Mouse (Mus musculus) hindbrain, postnatal 0 days (tissue): ENCODE measurements around the gene Anks1. TPM values are rescaled to one million over a fixed set of nuclear protein-coding genes. Genes with fewer than 3 reads are reported as not detected.

Source experiments
- ATAC-seq: fragments of 200-750 bp; cut with Nextera tagmentation; 2 replicates; pipeline ENCODE4 v1.8.0; 2017; ENCODE audit warnings: mild to moderate bottlenecking, moderate TSS enrichment, moderate library complexity
- DNase-seq: peaks from one replicate; pipeline ENCODE4 v3.0.0-alpha.2; 2015; ENCODE audit warnings: low spot score
- H3K27ac ChIP-seq: fragments of 300-500 bp; sonication (generic); 2 replicates; pipeline ENCODE4 v1.5.1; 2014; ENCODE audit warnings: mild to moderate bottlenecking
- H3K27me3 ChIP-seq: fragments of 300-500 bp; sonication (generic); 2 replicates; pipeline ENCODE4 v1.6.1; 2014; ENCODE audit warnings: low read length, mixed read lengths; ENCODE audit not compliant: insufficient read depth
- H3K36me3 ChIP-seq: fragments of 300-500 bp; sonication (generic); 2 replicates; pipeline ENCODE4 v1.6.1; 2014; ENCODE audit warnings: low read length, mixed read lengths; ENCODE audit not compliant: insufficient read depth
- H3K4me1 ChIP-seq: fragments of 300-500 bp; sonication (generic); 2 replicates; pipeline ENCODE4 v1.6.1; 2014; ENCODE audit warnings: antibody characterized with exemption, low read length, mixed read lengths; ENCODE audit not compliant: insufficient read depth
- H3K4me2 ChIP-seq: fragments of 300-500 bp; sonication (generic); 2 replicates; pipeline ENCODE4 v1.6.1; 2014; ENCODE audit warnings: low read depth, mild to moderate bottlenecking, low read length, moderate library complexity, mixed read lengths
- H3K4me3 ChIP-seq: fragments of 300-500 bp; sonication (generic); 2 replicates; pipeline ENCODE4 v1.5.1; 2014; ENCODE audit warnings: low read length
- H3K9ac ChIP-seq: fragments of 300-500 bp; sonication (generic); replicated peaks from 2 replicates; pipeline ENCODE4 v1.6.1; 2014; ENCODE audit warnings: mild to moderate bottlenecking, low read length, moderate library complexity, mixed read lengths
- H3K9me3 ChIP-seq: fragments of 300-500 bp; sonication (generic); 2 replicates; pipeline ENCODE4 v1.6.1; 2016; ENCODE audit warnings: low read length, mixed read lengths
- CTCF ChIP-seq: IDR thresholded peaks from 2 replicates; pipeline ENCODE4 v1.5.1; 2016; ENCODE audit warnings: antibody characterized with exemption, control low read depth, low read depth
- WGBS: fragments of 180-500 bp; shearing (Covaris S2); extraction: QIAGEN DNeasy Blood & Tissue Kit; methylation state at CpG from one replicate; pipeline ENCODE4 v1.1.7; 2014; 5-methylcytosine and 5-hydroxymethylcytosine counted together
- polyA plus RNA-seq: library from polyadenylated mRNA; unstranded; fragments of >200 nt; fragmentation: Nextera tagmentation; extraction: Ambion mirVana; gene quantifications from 2 replicates; pipeline ENCODE4 v1.2.1, GENCODE M21; 2015
- total RNA-seq: library from RNA; depleted of rRNA; stranded (reverse); fragments of >200 nt; gene quantifications from 2 replicates; pipeline ENCODE4 v1.2.3, GENCODE M21; 2014

Anks1 gene
- total and polyA plus RNA-seq, 2 experiments from 2014 or later = 35.8 to 102 TPM

DNA sequence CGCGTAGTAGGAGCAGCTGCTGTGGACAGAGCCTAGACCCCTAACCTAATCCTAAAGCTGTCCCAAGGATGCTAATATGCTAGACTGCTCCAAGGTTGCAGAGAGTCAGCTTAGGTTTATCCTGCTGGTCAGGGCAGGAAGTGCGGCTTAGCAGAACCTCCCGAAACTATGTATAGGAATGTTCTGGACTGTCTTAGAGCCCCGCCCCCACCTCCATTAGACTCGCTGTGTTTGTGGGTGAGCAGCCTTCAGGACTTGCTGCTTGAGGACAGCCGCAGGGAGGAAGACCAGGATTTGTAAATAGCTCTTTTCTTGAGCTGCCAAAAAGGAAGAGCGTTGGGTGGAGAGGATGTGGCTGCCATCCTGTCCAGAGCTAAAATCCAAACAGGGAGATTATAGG, 60.3 kb downstream of the Anks1 start:
- no peak overlapping the region for H3K4me2 ChIP-seq
- no peak overlapping the region for H3K4me3 ChIP-seq
- no peaks in the 10 kb centered on the region for H3K36me3 ChIP-seq
- DNase-seq = no peak
- no peaks in the 10 kb centered on the region; the same call in 1 of the 2 replicates for H3K4me1 ChIP-seq
- no peak for ATAC-seq
- H3K27me3 ChIP-seq = no peaks in the 10 kb centered on the region
- peak; percentile 63 for TF ChIP-seq CTCF
- H3K9ac ChIP-seq = no peak overlapping the region
- WGBS = 79% methylated on average over 8 of the region's 8 CpGs
- no peak overlapping the region for H3K27ac ChIP-seq
- no peaks in the 10 kb centered on the region for H3K9me3 ChIP-seq

DNA sequence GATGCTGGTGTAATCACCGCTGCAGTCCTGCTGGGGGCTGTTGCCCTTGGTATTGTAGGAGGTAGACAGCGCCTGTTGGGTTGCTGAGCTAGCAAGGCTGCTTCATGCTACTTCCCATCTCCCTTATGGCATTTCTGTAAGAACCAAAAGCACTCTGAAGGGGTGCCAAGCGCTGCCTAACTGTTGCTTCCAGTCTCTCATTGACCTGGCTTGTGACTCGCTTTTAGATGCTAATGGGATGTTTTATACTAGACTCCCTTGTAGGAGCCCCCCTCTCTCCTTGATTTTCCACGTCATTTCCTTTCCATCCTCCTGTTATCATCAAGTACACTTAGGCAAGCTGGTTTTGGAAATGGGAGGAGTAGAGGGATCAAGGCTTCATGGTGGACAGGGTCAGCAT, 60.8 kb downstream of the Anks1 start:
- no peak overlapping the region for H3K4me3 ChIP-seq
- no peak for TF ChIP-seq CTCF
- H3K9ac ChIP-seq = no peak overlapping the region
- no peaks in the 10 kb centered on the region for H3K27me3 ChIP-seq
- no peak overlapping the region for H3K27ac ChIP-seq
- ATAC-seq (no peak), DNase-seq (no peak)
- H3K9me3 ChIP-seq = no peaks in the 10 kb centered on the region
- H3K4me1 ChIP-seq = no peaks in the 10 kb centered on the region; the same call in 1 of the 2 replicates
- 63% methylated on average over 5 of the region's 5 CpGs for WGBS
- no peak overlapping the region for H3K4me2 ChIP-seq
- no peaks in the 10 kb centered on the region for H3K36me3 ChIP-seq

DNA sequence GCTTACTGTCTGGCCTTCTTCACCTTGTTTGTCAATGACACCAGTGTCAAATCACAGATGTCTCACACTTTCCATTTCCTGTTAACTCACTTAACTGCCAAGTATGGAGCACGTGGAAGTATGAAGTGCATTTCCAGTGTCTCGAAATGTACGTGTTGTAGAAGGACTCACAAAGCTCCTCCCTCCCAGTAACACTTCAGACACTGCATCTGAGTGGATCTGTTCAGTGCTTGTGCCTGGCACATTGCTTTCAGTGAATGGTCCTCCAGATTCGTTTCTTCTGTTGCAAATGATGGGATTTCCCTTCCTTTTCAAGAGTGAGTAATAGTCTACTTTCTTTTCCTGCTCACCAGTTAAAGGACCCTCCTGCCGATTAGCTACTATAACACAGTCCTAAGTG, 61.2 kb downstream of the Anks1 start:
- H3K27ac ChIP-seq = no peak overlapping the region
- WGBS = 84% methylated on average over 5 of the region's 5 CpGs
- DNase-seq = no peak
- H3K4me3 ChIP-seq = no peak overlapping the region
- no peaks in the 10 kb centered on the region for H3K36me3 ChIP-seq
- no peak overlapping the region for H3K4me2 ChIP-seq
- no peaks in the 10 kb centered on the region for H3K27me3 ChIP-seq
- no peak for TF ChIP-seq CTCF
- no peak for ATAC-seq
- H3K4me1 ChIP-seq = no peaks in the 10 kb centered on the region; the same call in 1 of the 2 replicates
- no peaks in the 10 kb centered on the region for H3K9me3 ChIP-seq
- no peak overlapping the region for H3K9ac ChIP-seq

DNA sequence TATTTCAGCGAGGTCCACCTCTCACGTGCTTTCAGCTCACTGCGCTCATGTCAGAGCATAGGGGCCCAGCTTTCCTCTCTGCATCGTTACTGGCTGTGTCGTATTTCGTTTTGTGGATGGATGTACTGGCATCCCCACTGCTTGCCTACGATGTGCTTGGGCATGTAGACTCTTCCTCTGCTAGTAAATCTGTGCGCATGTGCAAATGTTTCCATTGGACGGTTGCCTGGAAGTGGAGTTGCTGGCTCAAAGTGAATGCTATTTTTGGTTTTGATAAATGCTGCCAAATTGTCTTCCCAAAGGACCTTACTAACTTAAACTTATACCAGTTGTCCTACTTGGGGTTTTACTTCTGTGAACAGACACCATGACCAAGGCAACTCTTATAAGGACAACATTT, 62.4 kb downstream of the Anks1 start:
- Histone ChIP-seq H3K9ac (no peak overlapping the region), H3K4me3 (no peak overlapping the region), H3K36me3 (0 out of 2 replicates have a peak, but pooled peaks cover under 1% of the 10 kb centered on the region), H3K4me2 (no peak overlapping the region), H3K27ac (no peak overlapping the region), H3K27me3 (no peaks in the 10 kb centered on the region), H3K9me3 (no peaks in the 10 kb centered on the region), H3K4me1 (no peaks in the 10 kb centered on the region; the same call in 1 of the 2 replicates)
- no peak for ATAC-seq
- DNase-seq = peak; percentile 58
- 83% methylated on average over 9 of the region's 9 CpGs for WGBS
- TF ChIP-seq CTCF = no peak

DNA sequence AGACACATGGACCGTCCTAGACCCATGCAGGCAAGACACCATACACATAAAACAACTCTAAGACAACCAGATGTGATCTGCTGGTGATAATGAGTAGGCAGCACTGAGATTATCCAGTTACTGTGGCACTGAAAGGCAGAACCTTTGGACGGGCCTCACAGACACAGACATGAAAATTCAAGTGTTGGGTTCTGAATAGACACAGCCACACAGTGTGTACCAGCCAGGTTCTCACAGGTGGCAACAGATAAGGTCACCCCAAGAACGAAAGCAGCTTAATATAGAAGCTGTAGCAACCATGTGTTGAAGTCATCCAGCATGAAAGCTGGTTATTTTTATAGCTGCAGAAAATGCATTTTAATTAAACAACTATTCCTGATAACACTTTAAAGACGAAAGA, 64.2 kb downstream of the Anks1 start:
- no peak for TF ChIP-seq CTCF
- Histone ChIP-seq H3K27me3 (no peaks in the 10 kb centered on the region), H3K4me3 (no peak overlapping the region), H3K4me2 (no peak overlapping the region), H3K9me3 (no peaks in the 10 kb centered on the region), H3K9ac (no peak overlapping the region), H3K27ac (no peak overlapping the region), H3K4me1 (no peaks in the 10 kb centered on the region; the same call in 1 of the 2 replicates), H3K36me3 (peaks cover 17% of the 10 kb centered on the region)
- ATAC-seq (no peak), DNase-seq (no peak)
- WGBS = 86% methylated on average over 4 of the region's 4 CpGs

DNA sequence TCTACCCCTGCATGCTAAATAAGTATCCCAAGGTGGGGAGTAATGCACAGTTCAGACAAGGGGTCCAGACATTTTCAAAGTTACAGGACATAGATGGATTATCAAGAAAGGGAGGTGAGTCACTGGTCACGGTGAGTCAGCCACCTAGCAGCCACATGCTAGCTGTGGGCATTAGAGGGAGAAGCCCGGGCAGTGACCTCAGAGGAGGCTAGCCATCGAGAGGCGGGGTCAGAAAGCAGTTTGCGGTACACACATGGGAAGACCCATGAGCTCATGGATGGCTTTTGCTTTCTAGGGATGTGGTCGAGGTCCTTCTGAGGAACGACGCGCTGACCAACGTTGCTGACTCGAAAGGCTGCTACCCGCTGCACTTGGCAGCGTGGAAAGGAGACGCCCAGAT, 67.2 kb downstream of the Anks1 start:
- Histone ChIP-seq H3K9me3 (no peaks in the 10 kb centered on the region), H3K9ac (no peak overlapping the region), H3K27me3 (no peaks in the 10 kb centered on the region), H3K36me3 (peaks cover 20% of the 10 kb centered on the region), H3K27ac (no peak overlapping the region), H3K4me1 (no peaks in the 10 kb centered on the region), H3K4me2 (no peak overlapping the region), H3K4me3 (no peak overlapping the region)
- TF ChIP-seq CTCF = no peak
- no peak for ATAC-seq
- 93% methylated on average over 14 of the region's 14 CpGs for WGBS
- no peak for DNase-seq

DNA sequence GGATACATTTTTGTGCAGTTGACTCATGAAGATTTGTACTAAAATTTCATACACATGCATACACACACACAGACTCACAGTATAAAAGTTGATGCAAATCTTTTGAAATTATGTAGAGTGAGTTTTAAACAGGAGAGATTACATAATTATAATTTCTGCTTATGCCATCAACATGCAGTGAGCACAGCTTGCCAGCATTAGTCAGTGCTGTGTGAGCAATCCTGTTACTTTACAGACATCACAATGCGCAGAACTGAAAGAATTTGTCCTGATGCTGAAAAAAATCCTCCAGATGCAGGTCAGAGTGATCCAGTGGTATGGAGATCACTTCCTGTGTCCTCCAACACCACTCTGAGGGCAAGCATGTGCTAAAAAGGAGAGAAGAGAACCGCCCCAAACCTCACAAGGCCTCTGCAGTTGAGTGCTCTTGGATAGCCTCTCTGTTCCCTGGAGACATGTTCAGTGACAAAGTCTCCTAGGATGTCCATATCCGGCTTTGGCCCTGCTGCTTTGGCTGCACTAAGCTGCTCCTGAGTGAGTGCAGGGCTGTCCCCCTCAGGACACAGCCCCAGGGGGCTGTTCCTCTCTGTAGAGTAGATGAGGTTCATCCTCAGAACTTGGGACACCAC, 68.0 kb downstream of the Anks1 start:
- WGBS = 91% methylated on average over 3 of the region's 3 CpGs

More for the DNA sequence above, 68.0 kb downstream of the Anks1 start:
- Histone ChIP-seq H3K9ac (no peak overlapping the region), H3K36me3 (peaks cover 20% of the 10 kb centered on the region), H3K4me3 (no peak overlapping the region), H3K27me3 (no peaks in the 10 kb centered on the region), H3K4me2 (no peak overlapping the region), H3K27ac (no peak overlapping the region), H3K4me1 (no peaks in the 10 kb centered on the region), H3K9me3 (no peaks in the 10 kb centered on the region)
- no peak for TF ChIP-seq CTCF
- DNase-seq (no peak), ATAC-seq (no peak)
